Mouse (Mus musculus): ENCODE measurements at regions not wholly inside any gene's neighbourhood (a gene's known extent, or its start where the extent isn't known, plus 50 kb on each side); places are given as distances from the start of the nearest gene placed in this dataset.
A peak's percentile ranks its signal among the peaks of the same experiment; 100 is the strongest.

DNA sequence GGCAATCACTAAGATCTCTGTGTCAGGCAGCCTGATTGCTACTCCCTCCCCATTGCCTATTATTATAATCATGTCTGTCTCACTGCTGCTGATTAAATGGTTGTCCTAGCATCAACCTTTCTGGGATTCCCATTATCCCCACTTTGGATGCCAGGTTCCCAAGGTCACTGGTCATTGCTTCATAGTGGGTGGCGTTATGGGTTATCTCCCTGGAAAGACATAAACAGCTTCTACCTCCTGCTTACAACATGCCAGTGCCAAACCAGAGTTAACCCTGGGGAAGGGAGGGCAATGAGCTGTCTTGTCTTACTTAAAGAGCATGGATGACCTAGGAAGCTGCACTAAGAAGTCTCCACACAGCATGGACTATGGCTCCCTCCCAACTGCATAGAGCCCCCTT, 136.9 kb downstream of the Uaca start:
- Histone ChIP-seq H3K9ac (ENCODE audit: low read length) (no peak overlapping the region), H3K9me3 (ENCODE audit: control insufficient read depth, low read length) (0 out of 2 replicates have a peak, but pooled peaks cover 3% of the 10 kb centered on the region), H3K36me3 (ENCODE audit: control insufficient read depth, insufficient read depth, low read length) (no peaks in the 10 kb centered on the region), H3K27me3 (replicated peaks; ENCODE audit: control insufficient read depth, insufficient read depth, low read length) (no peaks in the 10 kb centered on the region), H3K4me3 (ENCODE audit: low read depth, low read length) (no peak overlapping the region), H3K27ac (ENCODE audit: low read depth) (no peak overlapping the region), H3K4me1 (replicated peaks; ENCODE audit: control insufficient read depth, insufficient read depth, low read length) (no peaks in the 10 kb centered on the region), H3K4me2 (ENCODE audit: low read length) (no peak overlapping the region)
- ATAC-seq (replicated peaks; ENCODE audit: low FRiP score, low TSS enrichment, low read depth): no peak
- WGBS: 86% methylated on average over 1 of the region's 1 CpGs
- no peak for DNase-seq (ENCODE audit: low spot score)

DNA sequence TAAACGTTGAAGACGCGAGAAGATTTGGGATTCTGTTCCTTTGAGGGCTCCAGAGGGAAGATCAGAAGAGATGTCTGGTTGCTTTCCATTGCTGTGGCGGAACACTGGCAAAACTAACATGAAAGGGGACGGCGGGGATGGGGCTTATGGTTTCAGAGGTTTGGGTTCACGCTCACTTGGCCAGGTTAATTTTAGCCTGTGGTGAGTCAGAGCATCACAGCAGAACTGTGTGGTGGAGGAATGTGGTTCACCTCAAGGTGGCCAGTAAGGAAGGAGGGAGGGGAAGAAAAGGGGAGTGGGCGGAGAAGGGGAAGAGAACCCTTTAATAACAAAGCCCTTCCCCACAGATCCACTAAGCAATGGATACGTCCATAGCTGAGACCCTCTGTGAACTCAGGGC, 142.6 kb downstream of the Uaca start:
- DNase-seq (ENCODE audit: low spot score) (no peak), ATAC-seq (replicated peaks; ENCODE audit: low FRiP score, low TSS enrichment, low read depth) (no peak)
- peaks cover 10% of the 10 kb centered on the region; the same call in 1 of the 2 replicates for H3K4me1 ChIP-seq (replicated peaks; ENCODE audit: control insufficient read depth, insufficient read depth, low read length)
- no peak overlapping the region for H3K4me3 ChIP-seq (ENCODE audit: low read depth, low read length)
- no peak overlapping the region for H3K27ac ChIP-seq (ENCODE audit: low read depth)
- H3K36me3 ChIP-seq (ENCODE audit: control insufficient read depth, insufficient read depth, low read length): no peaks in the 10 kb centered on the region
- H3K9ac ChIP-seq (ENCODE audit: low read length): no peak overlapping the region
- H3K27me3 ChIP-seq (replicated peaks; ENCODE audit: control insufficient read depth, insufficient read depth, low read length): no peaks in the 10 kb centered on the region
- H3K4me2 ChIP-seq (ENCODE audit: low read length): no peak overlapping the region
- WGBS: 89% methylated on average over 9 of the region's 9 CpGs
- no peaks in the 10 kb centered on the region for H3K9me3 ChIP-seq (ENCODE audit: control insufficient read depth, low read length)

DNA sequence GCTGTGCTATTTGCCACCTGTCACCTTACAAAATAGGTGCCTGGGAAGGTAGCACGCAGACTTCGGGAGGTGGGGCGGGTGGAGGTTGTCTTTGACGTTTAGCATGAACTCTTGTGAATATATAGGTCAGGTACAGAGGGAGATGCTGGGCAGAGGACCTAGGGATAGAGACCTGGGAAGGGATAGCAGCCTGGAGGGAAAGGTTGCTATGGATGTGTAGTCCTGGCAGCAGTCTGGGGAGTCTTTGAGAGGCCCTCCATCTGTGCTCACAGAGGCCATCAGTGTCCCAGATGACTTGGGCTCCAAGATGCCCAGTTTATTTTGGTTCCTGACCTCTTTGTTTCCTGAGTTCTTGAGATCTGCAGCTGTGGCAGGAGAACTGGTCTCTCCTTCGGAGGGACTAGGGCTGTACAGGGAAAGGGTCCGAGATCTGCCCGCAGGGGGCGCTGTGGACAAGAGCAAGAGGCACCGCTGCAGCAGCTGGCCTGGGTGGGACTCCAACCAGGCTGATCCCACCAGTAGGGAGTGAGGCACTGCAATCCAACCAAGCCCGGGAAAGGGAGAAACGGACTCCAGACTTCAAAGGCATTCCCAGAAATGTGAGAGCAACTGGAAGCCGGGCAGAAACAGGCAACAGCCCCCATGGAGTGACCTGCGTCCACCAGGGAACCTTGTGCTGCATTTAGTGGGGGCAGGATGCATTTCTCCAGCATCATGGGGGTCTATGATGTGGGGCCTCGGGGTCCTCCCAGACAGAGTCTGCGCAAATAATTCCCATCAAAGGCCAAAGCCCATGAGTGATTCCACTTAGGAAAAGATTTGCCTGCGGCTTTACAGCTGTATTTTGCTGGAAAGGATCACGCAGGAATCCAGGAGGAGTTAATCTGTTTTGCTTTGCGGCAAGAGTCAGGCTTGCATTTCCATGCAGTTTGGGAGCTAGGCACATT, 145.8 kb downstream of the Uaca start:
- 0 out of 2 replicates have a peak overlapping the region, but pooled peaks have one; percentile 18 for H3K4me2 ChIP-seq (ENCODE audit: low read length)
- 27% methylated on average over 18 of the region's 18 CpGs for WGBS

DNA sequence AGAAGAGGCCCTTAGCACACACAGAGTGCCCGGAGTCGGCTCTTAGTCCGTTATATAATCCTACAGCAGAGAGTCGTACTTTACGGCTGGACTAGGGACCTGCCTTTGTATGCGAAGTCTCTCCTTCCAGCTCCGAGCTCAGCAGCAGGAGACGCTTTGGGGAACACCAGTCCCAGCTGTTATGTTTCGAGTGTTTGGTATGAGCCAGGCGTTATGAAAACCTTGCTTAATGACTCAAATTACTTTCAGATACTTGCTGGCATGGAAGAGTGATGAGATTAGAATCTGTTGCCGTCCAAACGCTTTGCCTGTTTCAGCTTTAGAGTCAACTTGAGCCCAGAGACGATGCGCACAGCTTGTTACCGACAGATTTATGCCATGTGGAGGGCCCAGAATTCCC, 153.0 kb downstream of the Uaca start:
- Histone ChIP-seq H3K4me2 (ENCODE audit: low read length) (no peak overlapping the region), H3K9me3 (ENCODE audit: control insufficient read depth, low read length) (no peaks in the 10 kb centered on the region), H3K27ac (ENCODE audit: low read depth) (no peak overlapping the region), H3K4me3 (ENCODE audit: low read depth, low read length) (no peak overlapping the region), H3K27me3 (replicated peaks; ENCODE audit: control insufficient read depth, insufficient read depth, low read length) (no peaks in the 10 kb centered on the region), H3K4me1 (replicated peaks; ENCODE audit: control insufficient read depth, insufficient read depth, low read length) (peaks cover 21% of the 10 kb centered on the region), H3K36me3 (ENCODE audit: control insufficient read depth, insufficient read depth, low read length) (no peaks in the 10 kb centered on the region), H3K9ac (ENCODE audit: low read length) (no peak overlapping the region)
- WGBS: 58% methylated on average over 15 of the region's 15 CpGs
- no peak for ATAC-seq (replicated peaks; ENCODE audit: low FRiP score, low TSS enrichment, low read depth)
- DNase-seq (ENCODE audit: low spot score): no peak

More for the DNA sequence above, 145.8 kb downstream of the Uaca start:
- Histone ChIP-seq H3K27me3 (replicated peaks; ENCODE audit: control insufficient read depth, insufficient read depth, low read length) (no peaks in the 10 kb centered on the region), H3K4me1 (replicated peaks; ENCODE audit: control insufficient read depth, insufficient read depth, low read length) (peaks cover 10% of the 10 kb centered on the region; the same call in 1 of the 2 replicates), H3K9ac (ENCODE audit: low read length) (0 out of 2 replicates have a peak overlapping the region, but pooled peaks have one; percentile 3), H3K27ac (ENCODE audit: low read depth) (no peak overlapping the region), H3K36me3 (ENCODE audit: control insufficient read depth, insufficient read depth, low read length) (no peaks in the 10 kb centered on the region), H3K9me3 (ENCODE audit: control insufficient read depth, low read length) (no peaks in the 10 kb centered on the region), H3K4me3 (ENCODE audit: low read depth, low read length) (no peak overlapping the region)
- ATAC-seq (replicated peaks; ENCODE audit: low FRiP score, low TSS enrichment, low read depth): peak; percentile 92
- peak; percentile 98 for DNase-seq (ENCODE audit: low spot score)

DNA sequence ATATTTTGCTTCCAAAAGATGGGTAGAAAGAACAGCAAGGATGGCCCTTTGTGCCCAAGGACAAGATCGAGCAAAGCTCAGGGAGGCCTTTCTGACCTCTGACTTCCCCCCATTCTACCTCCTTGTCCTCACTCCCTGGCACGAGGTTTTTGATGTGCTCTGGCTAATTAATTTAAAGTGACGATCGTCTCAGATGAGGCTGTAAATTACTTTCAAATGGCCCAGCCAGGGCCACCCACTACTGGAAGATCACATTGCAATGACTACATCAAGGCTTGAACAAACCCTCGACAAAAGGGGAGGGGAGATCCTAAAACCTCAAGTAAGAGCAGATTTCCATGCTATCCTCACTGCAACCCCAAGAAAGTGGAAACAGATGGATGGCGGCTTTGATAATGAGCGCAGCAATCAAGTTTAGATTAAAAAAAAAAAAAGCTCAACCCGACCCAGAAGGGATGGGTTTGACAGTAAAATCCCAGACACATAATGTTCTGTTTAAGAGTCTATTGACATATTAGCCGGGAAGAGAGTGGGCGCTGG, 154.3 kb downstream of the Uaca start:
- Histone ChIP-seq H3K4me1 (replicated peaks; ENCODE audit: control insufficient read depth, insufficient read depth, low read length) (peaks cover 21% of the 10 kb centered on the region), H3K27me3 (replicated peaks; ENCODE audit: control insufficient read depth, insufficient read depth, low read length) (no peaks in the 10 kb centered on the region), H3K9me3 (ENCODE audit: control insufficient read depth, low read length) (no peaks in the 10 kb centered on the region), H3K9ac (ENCODE audit: low read length) (no peak overlapping the region), H3K27ac (ENCODE audit: low read depth) (no peak overlapping the region), H3K36me3 (ENCODE audit: control insufficient read depth, insufficient read depth, low read length) (no peaks in the 10 kb centered on the region), H3K4me2 (ENCODE audit: low read length) (no peak overlapping the region), H3K4me3 (ENCODE audit: low read depth, low read length) (no peak overlapping the region)
- WGBS: 60% methylated on average over 10 of the region's 10 CpGs
- no peak for ATAC-seq (replicated peaks; ENCODE audit: low FRiP score, low TSS enrichment, low read depth)
- no peak for DNase-seq (ENCODE audit: low spot score)

DNA sequence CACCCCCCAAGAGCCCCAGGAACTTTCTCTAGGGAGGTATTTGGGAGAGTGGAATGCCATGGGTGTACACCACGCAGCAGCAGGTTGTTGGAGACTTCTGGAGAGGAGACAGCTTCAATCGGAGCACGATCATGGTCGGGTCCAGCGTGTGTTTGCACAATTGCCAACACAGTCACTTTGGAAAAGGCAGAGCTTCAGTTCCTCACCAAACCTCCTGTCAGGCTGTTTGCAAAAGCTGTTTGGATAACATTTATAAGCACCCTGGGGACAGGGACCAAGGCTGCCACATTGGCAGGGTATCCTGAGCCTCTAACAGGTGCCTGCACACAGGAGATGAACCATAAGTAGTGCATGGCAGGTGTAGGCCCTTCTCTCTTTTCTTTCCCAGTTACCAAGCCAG, 155.8 kb downstream of the Uaca start:
- no peak overlapping the region for H3K4me2 ChIP-seq (ENCODE audit: low read length)
- H3K4me3 ChIP-seq (ENCODE audit: low read depth, low read length): no peak overlapping the region
- no peak for ATAC-seq (replicated peaks; ENCODE audit: low FRiP score, low TSS enrichment, low read depth)
- no peak overlapping the region for H3K27ac ChIP-seq (ENCODE audit: low read depth)
- peaks cover 21% of the 10 kb centered on the region for H3K4me1 ChIP-seq (replicated peaks; ENCODE audit: control insufficient read depth, insufficient read depth, low read length)
- H3K27me3 ChIP-seq (replicated peaks; ENCODE audit: control insufficient read depth, insufficient read depth, low read length): no peaks in the 10 kb centered on the region
- no peak for DNase-seq (ENCODE audit: low spot score)
- H3K9me3 ChIP-seq (ENCODE audit: control insufficient read depth, low read length): no peaks in the 10 kb centered on the region
- 89% methylated on average over 5 of the region's 5 CpGs for WGBS
- no peaks in the 10 kb centered on the region for H3K36me3 ChIP-seq (ENCODE audit: control insufficient read depth, insufficient read depth, low read length)
- no peak overlapping the region for H3K9ac ChIP-seq (ENCODE audit: low read length)

DNA sequence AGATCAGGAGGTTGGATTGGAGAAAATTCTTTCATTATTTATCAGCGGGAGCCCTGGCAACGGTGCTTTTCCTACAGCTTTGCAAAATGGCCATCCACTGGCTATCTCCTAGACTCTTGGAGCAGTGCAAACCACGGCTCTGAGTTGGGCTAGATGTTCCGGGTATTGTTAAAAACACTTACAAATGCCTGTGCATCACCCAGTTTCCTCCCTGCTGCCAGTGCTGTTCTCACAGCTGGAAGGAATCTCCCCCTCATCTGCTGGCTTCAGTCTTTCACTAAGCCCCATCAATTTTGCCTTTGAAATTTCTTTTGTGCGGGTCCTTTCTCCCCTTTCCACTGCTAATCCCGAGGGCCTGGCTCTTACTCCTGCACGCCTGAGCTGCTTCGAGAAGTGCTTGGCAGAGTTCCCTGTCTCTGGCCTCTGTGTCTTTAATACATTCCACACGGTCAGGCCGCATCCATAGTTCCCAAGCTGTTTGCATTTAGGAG, 156.8 kb downstream of the Uaca start:
- Histone ChIP-seq H3K27me3 (replicated peaks; ENCODE audit: control insufficient read depth, insufficient read depth, low read length) (no peaks in the 10 kb centered on the region), H3K9ac (ENCODE audit: low read length) (no peak overlapping the region), H3K9me3 (ENCODE audit: control insufficient read depth, low read length) (no peaks in the 10 kb centered on the region), H3K4me2 (ENCODE audit: low read length) (no peak overlapping the region), H3K36me3 (ENCODE audit: control insufficient read depth, insufficient read depth, low read length) (no peaks in the 10 kb centered on the region), H3K27ac (ENCODE audit: low read depth) (peak overlapping the region; percentile 71), H3K4me1 (replicated peaks; ENCODE audit: control insufficient read depth, insufficient read depth, low read length) (peaks cover 21% of the 10 kb centered on the region), H3K4me3 (ENCODE audit: low read depth, low read length) (no peak overlapping the region)
- ATAC-seq (replicated peaks; ENCODE audit: low FRiP score, low TSS enrichment, low read depth) (peak; percentile 55; the same call in 1 of the 2 replicates), DNase-seq (ENCODE audit: low spot score) (peak; percentile 69)
- WGBS: 26% methylated on average over 10 of the region's 10 CpGs

DNA sequence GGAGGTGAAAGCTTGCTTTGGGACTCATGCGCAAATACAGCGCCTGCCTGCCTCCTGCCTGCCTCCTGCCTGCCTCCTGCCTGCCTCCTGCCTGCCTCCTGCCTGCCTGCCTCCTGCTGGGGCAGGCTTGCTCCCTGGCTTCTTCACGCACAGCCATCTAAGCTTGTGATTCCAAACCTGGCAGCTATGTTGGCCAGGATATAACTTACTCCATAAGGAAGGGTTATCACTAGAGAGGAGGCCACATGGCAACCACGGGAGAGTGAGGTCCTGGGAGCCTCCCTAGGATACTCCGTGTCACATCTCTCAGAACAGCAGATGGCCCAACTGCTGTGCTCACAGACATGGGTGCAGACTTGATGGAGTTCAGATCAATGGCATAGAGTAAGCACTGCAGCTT, 163.1 kb downstream of the Uaca start:
- no peak overlapping the region for H3K27ac ChIP-seq (ENCODE audit: low read depth)
- H3K4me1 ChIP-seq (replicated peaks; ENCODE audit: control insufficient read depth, insufficient read depth, low read length): no peaks in the 10 kb centered on the region
- WGBS: 65% methylated on average over 5 of the region's 5 CpGs
- H3K27me3 ChIP-seq (replicated peaks; ENCODE audit: control insufficient read depth, insufficient read depth, low read length): no peaks in the 10 kb centered on the region
- no peak overlapping the region for H3K4me3 ChIP-seq (ENCODE audit: low read depth, low read length)
- no peaks in the 10 kb centered on the region for H3K36me3 ChIP-seq (ENCODE audit: control insufficient read depth, insufficient read depth, low read length)
- ATAC-seq (replicated peaks; ENCODE audit: low FRiP score, low TSS enrichment, low read depth) (no peak), DNase-seq (ENCODE audit: low spot score) (no peak)
- no peak overlapping the region for H3K4me2 ChIP-seq (ENCODE audit: low read length)
- no peak overlapping the region for H3K9ac ChIP-seq (ENCODE audit: low read length)
- H3K9me3 ChIP-seq (ENCODE audit: control insufficient read depth, low read length): no peaks in the 10 kb centered on the region
